Mouse (Mus musculus) right cerebral cortex, postnatal 4 days (tissue): ENCODE results near the gene Mrps35.

Experiments used
- DNase-seq: peaks from one replicate; pipeline ENCODE4 v3.0.0-alpha.2; 2022

The Mrps35 gene

DNA sequence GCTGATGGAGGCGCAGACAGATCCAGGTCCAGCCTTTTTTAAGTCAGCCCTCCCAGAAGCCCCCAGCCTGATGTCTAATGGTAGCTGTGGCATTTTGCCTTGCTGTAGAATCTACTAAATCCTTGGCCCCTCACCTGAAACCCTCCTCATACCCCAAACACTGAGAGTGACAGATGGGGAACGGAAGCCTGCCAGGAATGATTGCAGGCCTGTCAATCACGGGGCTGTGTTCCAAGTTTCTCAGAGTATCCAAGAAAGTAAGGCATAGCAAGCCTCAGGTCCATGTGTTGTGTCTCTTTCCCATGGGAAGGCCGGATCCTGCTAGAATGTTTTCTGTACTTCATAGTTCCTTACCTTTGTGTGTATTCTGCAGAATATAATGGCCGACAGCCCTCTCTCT lies 47.6 kb downstream of the Mrps35 start:
- DNase-seq: no peak

DNA sequence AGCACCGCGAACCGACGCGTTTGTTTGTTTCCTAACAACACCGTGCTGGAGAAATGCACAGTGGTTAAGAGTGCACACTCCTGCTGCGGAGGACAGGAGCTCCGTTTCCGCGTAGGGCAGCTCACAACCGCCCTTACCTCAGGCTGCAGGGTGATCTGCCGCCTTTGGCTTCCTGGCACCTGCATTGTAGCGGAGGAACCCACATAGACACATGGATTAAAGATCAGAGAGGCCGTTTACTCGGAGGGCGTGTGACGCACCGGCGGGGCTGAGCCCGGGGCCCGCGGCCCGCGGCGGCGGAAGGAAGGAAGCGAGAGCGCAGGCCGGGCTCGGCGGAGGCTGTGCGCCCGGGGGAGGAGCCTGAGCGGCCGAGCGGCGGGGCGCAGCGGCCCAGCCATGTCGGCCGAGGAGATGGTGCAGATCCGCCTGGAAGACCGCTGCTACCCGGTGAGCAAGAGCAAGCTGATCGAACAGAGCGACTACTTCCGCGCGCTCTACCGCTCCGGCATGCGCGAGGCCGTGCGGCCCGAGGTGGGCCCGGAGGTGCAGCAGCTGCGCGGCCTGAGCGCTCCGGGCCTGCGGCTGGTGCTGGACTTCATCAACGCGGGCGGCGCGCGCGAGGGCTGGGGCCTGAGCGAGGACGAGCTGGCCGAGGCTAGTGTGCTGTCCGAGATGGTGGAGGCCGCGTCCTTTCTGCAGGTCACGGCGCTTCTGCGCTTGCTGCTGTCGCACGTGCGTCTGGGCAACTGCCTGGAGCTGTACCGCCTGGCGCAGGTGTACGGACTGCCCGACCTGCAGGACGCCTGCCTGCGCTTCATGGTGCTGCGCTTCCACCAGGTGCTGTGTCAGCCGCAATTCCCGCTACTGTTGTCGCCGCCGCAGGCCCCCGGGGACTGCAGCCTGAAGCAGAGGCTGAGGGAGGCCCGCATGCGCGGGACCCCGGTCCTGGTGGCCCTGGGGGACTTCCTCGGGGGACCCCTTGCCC lies 48.9 kb downstream of the Mrps35 start, which contains the start of gene Klhl42:
Klhl42 (plus strand) TSS at position 244 of the 985 bp plus-strand sequence.
- peak; percentile 69 for DNase-seq

DNA sequence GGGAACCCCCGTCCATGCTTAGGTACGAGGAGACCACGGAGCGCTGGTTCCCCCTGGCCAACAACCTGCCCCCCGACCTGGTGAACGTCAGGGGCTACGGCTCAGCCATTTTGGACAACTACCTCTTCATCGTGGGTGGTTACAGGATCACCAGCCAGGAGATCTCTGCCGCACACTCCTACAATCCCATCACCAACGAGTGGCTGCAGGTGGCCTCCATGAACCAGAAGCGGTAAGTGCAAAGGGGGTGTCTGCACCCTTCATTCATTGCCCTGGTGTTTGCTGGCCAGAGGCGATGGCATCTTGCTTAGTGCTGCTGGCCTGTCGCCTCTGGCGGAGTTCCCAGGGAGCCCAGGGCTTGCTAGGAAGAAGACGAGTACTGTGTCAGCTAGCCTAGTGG lies 49.6 kb downstream of the Mrps35 start:
- DNase-seq: peak; percentile 67

DNA sequence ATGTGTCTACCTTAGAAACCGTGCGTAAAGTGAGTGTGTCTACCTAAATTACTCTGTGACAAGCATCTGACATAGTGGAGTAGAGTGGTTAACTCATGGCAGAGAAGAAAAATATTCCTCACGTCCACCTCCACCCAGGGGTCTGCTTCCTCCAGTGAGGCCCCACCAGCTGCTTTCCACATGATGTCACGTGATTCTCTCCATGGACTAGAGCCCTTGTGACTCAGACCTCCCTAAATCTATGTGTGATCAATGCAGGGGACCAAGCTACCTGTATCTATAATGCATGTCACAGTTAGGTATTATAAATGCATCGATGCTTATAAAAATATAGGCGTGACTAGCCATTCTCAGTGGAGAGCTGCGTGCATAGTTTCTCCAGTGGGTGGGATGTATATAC lies 52.2 kb downstream of the Mrps35 start:
- no peak for DNase-seq

DNA sequence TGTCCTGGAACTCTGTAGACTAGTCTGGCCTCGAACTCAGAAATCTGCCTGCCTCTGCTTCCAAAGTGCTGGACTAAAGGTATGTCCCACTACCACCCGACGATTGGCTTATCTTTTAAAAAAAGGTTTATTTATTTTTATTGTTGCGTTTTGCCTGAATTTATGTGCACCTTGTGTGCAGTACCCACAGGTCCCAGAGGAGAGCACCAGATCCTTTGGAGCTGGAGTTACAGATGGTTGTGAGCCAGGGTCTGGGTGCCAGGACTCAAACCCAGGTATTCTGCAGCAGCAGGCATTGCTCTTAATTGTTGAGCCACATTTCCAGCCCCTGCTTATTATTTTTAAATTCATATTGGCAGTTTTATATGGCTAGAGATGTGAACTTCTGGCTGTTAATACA lies 53.5 kb downstream of the Mrps35 start:
- DNase-seq: no peak

DNA sequence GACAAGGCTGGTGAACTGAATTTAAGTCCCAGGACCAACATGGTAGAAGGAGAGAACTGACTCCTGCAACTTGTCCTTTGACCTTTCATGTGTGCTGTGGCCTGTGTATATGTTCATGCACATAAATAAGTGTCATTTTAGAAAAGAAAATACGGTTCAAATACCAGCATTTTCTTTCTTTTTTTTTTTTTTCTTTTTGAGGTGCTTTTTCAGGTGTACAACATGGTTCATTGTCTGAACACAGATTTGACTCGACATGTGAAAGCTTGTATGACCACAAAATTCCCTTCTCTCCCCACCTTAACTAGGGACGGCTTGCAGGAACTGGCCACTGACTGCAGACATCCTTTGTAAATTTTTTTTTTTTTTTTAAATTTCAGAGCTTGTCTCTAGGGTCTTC lies 54.4 kb downstream of the Mrps35 start:
- no peak for DNase-seq

DNA sequence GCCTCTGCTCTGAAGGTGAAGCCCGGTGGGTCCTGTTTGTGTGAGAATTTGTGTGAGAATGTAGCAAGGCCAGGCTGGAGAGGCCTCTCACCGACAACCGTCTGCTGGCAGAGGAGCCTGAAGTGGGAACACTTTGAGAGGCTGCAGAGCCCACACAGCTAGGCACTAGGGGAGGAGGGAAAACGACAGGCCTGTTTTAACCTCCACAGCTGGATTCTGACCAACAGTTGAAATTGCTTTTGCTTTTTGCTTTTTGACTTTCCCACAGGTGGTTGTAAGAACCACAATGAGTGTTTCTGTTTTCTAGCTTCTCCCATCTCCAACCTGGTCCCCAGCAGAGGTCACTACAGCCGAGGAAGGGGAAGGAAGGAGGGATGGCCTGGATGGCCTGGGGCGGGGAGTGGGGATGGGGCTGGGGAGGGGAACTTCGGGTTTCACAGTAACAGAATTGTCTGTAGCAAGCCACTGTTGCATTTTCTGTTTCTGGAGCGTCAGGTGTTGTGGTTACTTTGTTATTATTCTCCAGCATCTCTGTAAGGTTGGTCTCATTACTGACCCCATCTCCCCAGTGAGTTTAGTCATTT lies 54.9 kb downstream of the Mrps35 start:
- no peak for DNase-seq

DNA sequence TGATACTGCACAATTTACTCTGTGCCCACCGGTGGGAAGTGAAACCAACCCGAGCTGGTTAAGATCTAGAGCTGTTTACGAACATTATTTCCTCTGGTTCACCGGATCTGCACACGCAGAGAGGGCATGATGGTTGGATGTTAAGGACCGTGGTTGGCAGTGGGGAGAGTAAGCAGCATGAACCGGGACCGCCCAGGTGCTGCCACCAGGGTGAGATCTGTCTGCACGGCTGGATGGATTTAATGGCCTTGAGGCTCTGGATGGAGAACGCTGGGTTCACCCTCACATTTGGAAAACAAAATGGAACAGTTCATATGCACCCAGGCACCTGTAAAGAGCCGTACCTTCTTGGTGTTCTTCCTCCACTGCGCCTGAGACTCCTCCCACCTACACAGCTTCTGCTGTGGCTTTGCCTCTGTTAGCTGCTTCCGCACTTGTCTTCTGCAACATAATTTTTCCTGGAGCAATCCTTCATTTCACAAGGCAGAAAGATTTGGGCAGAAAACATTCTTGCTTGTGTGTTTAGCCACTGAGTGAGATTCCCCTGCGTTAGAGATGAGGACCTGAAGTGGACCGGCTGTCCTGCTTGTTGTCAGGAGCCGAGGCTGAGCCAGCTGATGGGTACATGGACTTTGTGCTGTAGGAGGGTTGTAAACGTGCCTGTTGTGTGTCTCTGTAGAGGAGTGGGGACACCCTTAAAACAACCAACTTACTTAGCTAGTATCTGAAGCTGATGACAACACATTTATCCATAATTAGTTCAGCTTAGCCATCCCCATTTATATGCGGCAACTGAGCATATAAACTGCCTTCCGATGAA lies 57.1 kb downstream of the Mrps35 start:
- no peak for DNase-seq

DNA sequence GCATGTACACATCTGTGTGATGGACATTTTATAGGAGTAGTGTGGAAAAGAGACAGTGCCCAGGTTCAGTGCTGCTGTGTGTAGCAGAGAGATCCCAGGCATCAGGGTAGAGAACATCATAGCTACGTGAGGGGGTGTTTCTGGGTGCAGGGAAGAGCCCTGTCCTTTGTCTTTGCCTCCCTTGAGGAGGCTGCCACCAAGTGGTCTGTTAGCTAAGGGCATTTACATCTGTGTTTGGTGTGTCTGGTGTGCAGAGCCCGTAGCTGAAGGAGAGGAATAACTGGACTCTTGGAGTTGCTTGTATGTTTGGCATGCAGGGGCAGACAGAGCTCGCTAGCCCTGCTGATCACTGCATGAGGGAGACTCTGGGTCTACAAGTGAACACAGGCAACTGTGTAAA lies 59.7 kb downstream of the Mrps35 start:
- no peak for DNase-seq

DNA sequence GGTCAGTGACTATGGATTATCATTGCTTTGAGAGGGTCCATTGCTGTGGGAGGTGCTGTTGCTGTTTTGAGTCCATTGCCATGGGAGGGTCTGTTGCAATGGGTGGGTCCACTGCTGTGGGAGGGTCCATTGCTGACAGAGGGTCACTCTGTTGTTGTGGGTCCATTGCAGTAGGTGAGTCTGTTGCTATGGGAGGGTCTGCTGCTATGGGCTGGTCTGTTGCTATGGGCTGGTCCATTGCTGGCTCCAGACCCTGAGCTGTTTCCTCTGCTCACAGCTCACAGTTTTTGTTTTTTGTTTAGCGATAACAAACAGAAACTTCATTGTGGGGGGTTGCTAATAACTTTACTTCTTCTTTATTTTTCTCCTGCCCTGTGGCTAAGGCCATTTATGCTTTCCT lies 63.0 kb downstream of the Mrps35 start:
- no peak for DNase-seq

DNA sequence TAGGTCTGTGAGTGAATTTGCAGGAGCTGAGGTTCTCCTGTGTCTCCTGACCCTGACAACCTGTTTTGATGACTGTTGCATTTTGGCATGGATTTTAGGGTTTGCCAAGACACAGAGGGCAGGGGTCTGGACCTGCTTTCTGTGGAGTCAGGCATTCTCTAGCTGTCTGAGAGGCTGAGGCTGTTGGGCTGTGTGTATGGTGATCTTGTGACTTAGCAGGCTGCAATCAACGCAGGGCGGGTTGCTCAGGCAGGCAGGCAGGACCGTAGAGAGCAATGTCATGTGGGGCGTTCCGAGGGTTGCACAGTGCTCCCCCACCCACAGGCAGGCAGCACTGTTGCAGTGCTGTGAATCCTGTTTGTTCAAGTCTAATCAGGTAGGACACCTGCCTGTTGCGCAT lies 64.2 kb downstream of the Mrps35 start:
- DNase-seq: no peak

DNA sequence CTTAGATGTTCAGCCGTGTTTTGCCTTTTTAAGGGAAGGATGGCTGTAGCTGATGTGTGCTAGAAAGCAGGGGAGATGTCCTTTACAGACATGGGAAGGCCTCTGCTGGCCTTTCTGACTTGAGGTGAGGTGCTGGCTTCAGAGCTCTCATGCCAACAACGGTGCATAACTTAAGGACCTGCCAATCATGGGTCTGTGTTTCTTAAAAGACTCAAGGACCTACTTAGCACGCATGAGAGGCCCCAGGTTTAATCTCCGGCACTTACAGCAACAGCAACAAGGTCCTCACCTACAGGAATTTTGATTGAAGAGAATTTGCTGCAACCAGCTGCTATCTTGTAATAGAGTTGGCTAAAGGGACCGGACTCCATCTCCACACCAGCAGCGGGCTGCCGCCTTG lies 66.7 kb downstream of the Mrps35 start:
- no peak for DNase-seq

DNA sequence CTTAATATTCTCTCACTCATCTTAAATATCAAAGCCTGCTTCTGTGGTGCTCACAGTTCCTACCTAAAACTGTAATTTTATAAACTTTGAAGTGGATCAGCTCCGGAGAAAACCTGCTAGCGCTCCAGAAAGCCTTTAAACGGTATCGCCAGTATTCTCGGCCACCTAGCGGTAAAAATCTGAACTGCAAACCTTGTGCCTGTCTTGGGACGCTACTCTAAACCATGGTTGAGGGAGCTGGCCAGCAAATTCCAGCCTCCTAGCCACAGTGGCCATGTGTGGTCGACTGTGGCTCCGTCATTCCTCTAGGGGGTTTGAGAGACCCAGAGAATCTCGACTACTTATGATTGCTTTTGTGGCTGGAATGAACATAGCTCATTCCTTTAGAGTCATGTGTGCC lies 74.0 kb downstream of the Mrps35 start:
- peak; percentile 93 for DNase-seq

DNA sequence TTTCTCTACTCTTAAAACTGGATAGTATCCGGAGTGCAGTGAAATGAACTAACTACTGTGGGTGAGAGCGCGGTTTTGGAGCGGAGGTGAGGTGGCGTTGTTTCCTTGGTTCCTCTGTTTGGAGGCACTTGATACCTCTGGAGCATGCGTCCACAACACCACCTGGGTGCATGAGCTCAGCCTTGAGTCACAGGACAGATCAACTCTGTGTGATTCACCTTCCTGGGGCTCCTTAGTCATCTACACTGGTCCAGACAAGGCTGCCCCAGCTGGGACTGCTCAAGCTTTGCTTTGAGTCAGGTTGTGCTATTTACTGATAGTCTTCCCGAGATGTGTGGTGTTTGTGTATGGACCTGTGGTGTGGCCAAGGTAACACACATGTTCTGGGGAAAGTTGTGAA lies 75.2 kb downstream of the Mrps35 start:
- DNase-seq: no peak

DNA sequence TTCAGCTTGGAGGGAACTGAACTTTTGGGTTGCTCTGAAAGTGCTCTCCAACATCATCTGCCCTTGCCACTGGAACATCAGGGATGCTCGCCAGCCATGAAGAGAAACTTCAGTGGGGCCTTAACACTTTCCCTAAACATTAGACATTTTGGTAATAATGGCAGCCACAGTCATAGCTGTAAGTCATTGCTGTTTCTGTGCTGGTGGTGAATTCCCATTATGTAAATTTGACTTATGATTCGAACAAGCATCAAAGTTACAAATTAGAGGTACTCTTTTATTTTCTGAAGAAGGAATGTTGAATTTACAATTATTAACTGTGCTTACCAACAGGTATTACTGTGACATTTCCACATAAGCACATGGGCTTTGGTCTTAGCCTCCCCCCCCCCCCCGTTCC lies 75.6 kb downstream of the Mrps35 start:
- no peak for DNase-seq

DNA sequence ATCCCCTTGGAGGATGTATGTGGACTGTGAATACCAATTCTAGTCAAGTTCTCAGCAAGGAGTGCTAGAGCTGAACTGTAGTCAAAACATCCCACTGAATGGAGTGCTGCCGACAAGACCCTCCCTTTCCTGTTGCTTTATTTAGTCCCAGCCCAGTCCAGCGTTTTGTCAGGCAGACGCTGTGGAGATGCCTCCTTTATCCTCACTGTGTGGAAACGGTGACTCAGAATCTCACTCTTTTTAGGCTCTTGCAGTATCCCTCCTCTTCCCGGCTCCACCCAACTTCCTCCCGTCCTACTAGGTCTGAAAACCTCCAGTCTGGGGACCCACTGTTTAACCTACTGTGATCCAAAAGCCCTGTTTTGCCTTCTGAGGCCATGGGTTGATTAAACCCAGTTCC lies 78.8 kb downstream of the Mrps35 start:
- DNase-seq: no peak
